Mouse (Mus musculus) neural tube, embryonic 12.5 days (tissue): Measurements from ENCODE around the gene 2310022A10Rik. TPM values are rescaled to one million over a fixed set of nuclear protein-coding genes. Genes with fewer than 3 reads are reported as not detected.

Source experiments
- ATAC-seq: fragments of 200-750 bp; cut with Nextera tagmentation; 2 replicates; pipeline ENCODE4 v1.8.0; 2017; ENCODE audit warnings: low read depth, mild to moderate bottlenecking, moderate TSS enrichment, moderate library complexity; ENCODE audit not compliant: low FRiP score
- H3K27ac ChIP-seq: fragments of 300-500 bp; sonication (generic); 2 replicates; pipeline ENCODE4 v1.5.1; 2016
- H3K27me3 ChIP-seq: fragments of 300-500 bp; sonication (generic); replicated peaks from 2 replicates; pipeline ENCODE4 v1.6.1; 2016; ENCODE audit warnings: mild to moderate bottlenecking
- H3K36me3 ChIP-seq: fragments of 300-500 bp; sonication (generic); 2 replicates; pipeline ENCODE4 v1.6.1; 2016; ENCODE audit warnings: mild to moderate bottlenecking
- H3K4me1 ChIP-seq: fragments of 300-500 bp; sonication (generic); 2 replicates; pipeline ENCODE4 v1.6.1; 2016
- H3K4me2 ChIP-seq: fragments of 300-500 bp; sonication (generic); replicated peaks from 2 replicates; pipeline ENCODE4 v1.6.1; 2016; ENCODE audit warnings: mild to moderate bottlenecking
- H3K4me3 ChIP-seq: fragments of 300-500 bp; sonication (generic); 2 replicates; pipeline ENCODE4 v1.5.1; 2016
- H3K9ac ChIP-seq: fragments of 300-500 bp; sonication (generic); 2 replicates; pipeline ENCODE4 v1.6.1; 2016; ENCODE audit warnings: mild to moderate bottlenecking
- H3K9me3 ChIP-seq: fragments of 300-500 bp; sonication (generic); 2 replicates; pipeline ENCODE4 v1.6.1; 2016; ENCODE audit warnings: mild to moderate bottlenecking
- WGBS: fragments of 180-500 bp; shearing (Covaris S2); methylation state at CpG from one replicate; pipeline ENCODE4 v1.1.7; 2016; 5-methylcytosine and 5-hydroxymethylcytosine counted together
- polyA plus RNA-seq: library from polyadenylated mRNA; unstranded; fragments of >200 nt; fragmentation: Nextera tagmentation; extraction: Ambion mirVana; gene quantifications from 2 replicates; pipeline ENCODE4 v1.2.1, GENCODE M21; 2016

The 2310022A10Rik gene
- polyA plus RNA-seq, 1 experiment from 2014 or later: 36.0 TPM

GRCm38 (mm10) chr7:27577589-27577988, 24.6 kb downstream of the 2310022A10Rik start:
- Histone ChIP-seq H3K36me3 (peaks cover 84% of the 10 kb centered on the region), H3K4me1 (no peaks in the 10 kb centered on the region), H3K4me3 (no peak overlapping the region), H3K9ac (no peak overlapping the region), H3K27me3 (no peaks in the 10 kb centered on the region), H3K27ac (no peak overlapping the region), H3K4me2 (no peak overlapping the region), H3K9me3 (no peaks in the 10 kb centered on the region)
- ATAC-seq: no peak
- 96% methylated on average over 6 of the region's 6 CpGs for WGBS

- Histone ChIP-seq H3K27ac (no peak overlapping the region), H3K9ac (no peak overlapping the region), H3K4me2 (no peak overlapping the region), H3K36me3 (peaks cover 90% of the 10 kb centered on the region), H3K4me1 (no peaks in the 10 kb centered on the region), H3K4me3 (no peak overlapping the region), H3K9me3 (no peaks in the 10 kb centered on the region), H3K27me3 (no peaks in the 10 kb centered on the region)
- ATAC-seq: no peak
- 89% methylated on average over 7 of the region's 7 CpGs for WGBS
These were observed 25.4 kb downstream of the 2310022A10Rik start for GRCm38 (mm10) chr7:27578465-27578864.

- H3K27me3 ChIP-seq: no peaks in the 10 kb centered on the region
- no peak overlapping the region for H3K27ac ChIP-seq
These were observed 27.5 kb downstream of the 2310022A10Rik start for GRCm38 (mm10) chr7:27580380-27581174.

DNA sequence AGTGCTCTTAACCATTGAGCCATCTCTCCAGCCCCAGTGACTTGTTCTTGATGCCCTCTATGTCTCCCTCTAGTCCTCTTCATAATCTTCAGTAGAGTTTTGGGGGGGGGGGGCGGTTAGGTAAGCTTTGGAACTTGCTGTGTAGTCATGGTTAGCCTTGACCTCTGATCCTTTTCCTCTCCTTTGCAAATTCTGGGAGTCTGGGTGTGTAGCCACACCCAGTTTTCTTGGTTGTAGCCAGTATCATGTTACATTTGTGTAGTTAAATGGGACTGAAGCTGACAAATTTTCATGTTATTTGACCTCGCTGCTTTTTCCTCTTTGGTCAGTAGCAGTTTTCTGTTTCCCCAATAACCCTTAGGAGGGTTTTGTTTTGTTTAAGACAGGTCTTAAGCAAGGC, 33.8 kb downstream of the 2310022A10Rik start:
- H3K27me3 ChIP-seq: no peaks in the 10 kb centered on the region
- peaks cover 18% of the 10 kb centered on the region for H3K36me3 ChIP-seq
- H3K4me1 ChIP-seq: no peaks in the 10 kb centered on the region
- no peak overlapping the region for H3K9ac ChIP-seq
- no peaks in the 10 kb centered on the region for H3K9me3 ChIP-seq
- 81% methylated on average over 2 of the region's 2 CpGs for WGBS
- no peak overlapping the region for H3K27ac ChIP-seq
- no peak overlapping the region for H3K4me2 ChIP-seq
- no peak for ATAC-seq
- H3K4me3 ChIP-seq: no peak overlapping the region

More at GRCm38 (mm10) chr7:27580380-27581174, 27.5 kb downstream of the 2310022A10Rik start:
- no peak overlapping the region for H3K4me2 ChIP-seq
- H3K4me1 ChIP-seq: no peaks in the 10 kb centered on the region
- H3K9me3 ChIP-seq: no peaks in the 10 kb centered on the region
- no peak overlapping the region for H3K9ac ChIP-seq
- no peak for ATAC-seq
- H3K4me3 ChIP-seq: no peak overlapping the region
- WGBS: 93% methylated on average over 14 of the region's 14 CpGs
- peaks cover 74% of the 10 kb centered on the region for H3K36me3 ChIP-seq

DNA sequence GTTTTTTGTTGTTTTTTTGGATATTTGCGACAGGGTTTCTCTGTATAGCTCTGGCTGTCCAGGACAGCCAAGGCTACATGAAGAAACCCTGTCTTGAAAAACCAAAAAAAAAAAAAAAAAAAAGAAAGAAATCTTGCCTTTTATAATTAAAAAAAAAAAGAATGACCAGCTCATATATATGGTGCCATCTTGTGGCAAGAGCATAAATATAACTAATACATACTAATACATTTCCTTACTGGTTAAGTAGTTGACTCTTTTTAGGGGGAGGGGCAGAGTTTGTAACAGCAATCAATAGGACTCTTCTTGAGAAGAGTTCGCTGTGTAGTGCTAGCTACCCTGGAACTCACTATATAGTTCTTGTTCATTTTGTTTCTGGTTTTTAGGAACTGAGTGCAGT, 34.7 kb downstream of the 2310022A10Rik start:
- H3K9me3 ChIP-seq: no peaks in the 10 kb centered on the region
- H3K27ac ChIP-seq: no peak overlapping the region
- no peak overlapping the region for H3K4me3 ChIP-seq
- peaks cover 10% of the 10 kb centered on the region; the same call in 1 of the 2 replicates for H3K36me3 ChIP-seq
- H3K4me2 ChIP-seq: no peak overlapping the region
- H3K4me1 ChIP-seq: peaks cover 3% of the 10 kb centered on the region
- H3K9ac ChIP-seq: no peak overlapping the region
- no peak for ATAC-seq
- WGBS: 91% methylated on average over 2 of the region's 2 CpGs
- H3K27me3 ChIP-seq: no peaks in the 10 kb centered on the region

DNA sequence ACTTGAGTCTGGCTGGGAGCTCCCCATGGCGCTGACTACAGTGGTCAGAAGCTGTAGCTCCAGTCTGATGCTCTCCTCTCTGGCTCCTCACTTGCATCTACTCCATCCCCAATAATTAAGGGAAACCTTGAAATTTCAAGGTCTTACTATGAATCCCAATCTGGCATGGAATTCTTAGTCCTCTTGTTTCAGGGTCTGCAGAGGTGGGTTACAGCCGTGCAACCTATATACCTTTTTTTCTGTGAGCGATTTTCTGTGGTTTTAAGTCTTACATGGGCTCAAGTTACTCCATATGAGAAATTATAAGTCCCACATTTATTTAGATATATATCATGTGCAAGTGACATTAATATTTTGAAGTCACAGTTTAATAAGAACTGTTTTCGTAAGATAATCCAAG, 37.1 kb downstream of the 2310022A10Rik start:
- no peak for ATAC-seq
- peaks cover 14% of the 10 kb centered on the region for H3K4me1 ChIP-seq
- no peak overlapping the region for H3K4me2 ChIP-seq
- no peaks in the 10 kb centered on the region; the same call in 1 of the 2 replicates for H3K36me3 ChIP-seq
- H3K4me3 ChIP-seq: no peak overlapping the region
- WGBS: 95% methylated on average over 4 of the region's 4 CpGs
- H3K27ac ChIP-seq: no peak overlapping the region
- no peak overlapping the region for H3K9ac ChIP-seq
- H3K9me3 ChIP-seq: no peaks in the 10 kb centered on the region
- no peaks in the 10 kb centered on the region for H3K27me3 ChIP-seq

DNA sequence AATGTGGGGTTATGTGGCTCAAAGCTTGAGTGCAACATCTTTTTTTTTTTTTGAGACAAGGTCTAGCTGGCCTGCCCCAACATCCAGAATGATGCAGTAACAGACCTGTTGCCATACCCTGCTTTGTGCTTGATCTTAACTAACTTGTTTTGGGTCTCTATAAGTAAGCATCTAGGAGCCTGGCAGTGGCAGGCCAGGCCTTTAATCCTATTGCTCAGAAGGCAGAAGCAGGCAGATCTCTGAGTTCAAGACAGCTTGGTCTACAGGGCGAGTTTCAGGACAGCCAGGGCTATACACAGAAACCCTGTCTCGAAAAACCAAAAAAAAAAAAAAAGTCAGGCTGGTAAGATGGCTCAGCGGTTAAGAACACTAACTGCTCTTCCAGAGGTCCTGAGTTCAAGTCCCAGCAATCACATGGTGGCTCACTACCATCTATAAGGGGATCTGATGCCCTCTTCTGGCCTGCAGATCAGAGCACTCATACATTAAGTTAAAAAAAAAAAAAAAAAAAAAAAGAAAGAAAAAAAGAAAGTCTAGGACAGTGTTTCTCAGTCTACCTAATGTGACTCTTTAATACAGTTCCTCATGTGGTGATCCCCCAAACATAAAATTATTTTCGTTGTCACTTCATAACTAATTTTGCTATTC, 37.7 kb downstream of the 2310022A10Rik start:
- Histone ChIP-seq H3K4me1 (peaks cover 16% of the 10 kb centered on the region), H3K27me3 (no peaks in the 10 kb centered on the region), H3K36me3 (no peaks in the 10 kb centered on the region), H3K4me3 (peak overlapping the region; percentile 65; the same call in 1 of the 2 replicates), H3K27ac (no peak overlapping the region), H3K4me2 (peak overlapping the region; percentile 77), H3K9me3 (no peaks in the 10 kb centered on the region), H3K9ac (no peak overlapping the region)
- 62% methylated on average over 4 of the region's 4 CpGs for WGBS
- ATAC-seq: no peak

- Histone ChIP-seq H3K9me3 (no peaks in the 10 kb centered on the region), H3K4me3 (peak within 1 kb of the TSS; percentile 65), H3K27ac (peak within 1 kb of the TSS; percentile 93), H3K9ac (peak within 1 kb of the TSS; percentile 86), H3K27me3 (no peaks in the 10 kb centered on the region), H3K4me2 (peak within 1 kb of the TSS; percentile 77), H3K36me3 (no peaks in the 10 kb centered on the region), H3K4me1 (peaks cover 21% of the 10 kb centered on the region)
- peak; percentile 94 for ATAC-seq
- under 1% methylated on average over 69 of the region's 71 CpGs for WGBS
These were observed 38.5 kb downstream of the 2310022A10Rik start, which contains the start of gene Akt2 for GRCm38 (mm10) chr7:27591266-27592216. TSS of gene Akt2 (plus strand) at chr7:27591552.

- ATAC-seq: peak; percentile 84
- H3K36me3 ChIP-seq: no peaks in the 10 kb centered on the region
- 4% methylated on average over 17 of the region's 17 CpGs for WGBS
- peak overlapping the region; percentile 93 for H3K27ac ChIP-seq
- no peaks in the 10 kb centered on the region for H3K27me3 ChIP-seq
- H3K9me3 ChIP-seq: no peaks in the 10 kb centered on the region
- peak overlapping the region; percentile 86 for H3K9ac ChIP-seq
- peaks cover 26% of the 10 kb centered on the region for H3K4me1 ChIP-seq
- H3K4me3 ChIP-seq: peak overlapping the region; percentile 65
- H3K4me2 ChIP-seq: peak overlapping the region; percentile 77
These were observed 39.3 kb downstream of the 2310022A10Rik start for GRCm38 (mm10) chr7:27592217-27592929.

DNA sequence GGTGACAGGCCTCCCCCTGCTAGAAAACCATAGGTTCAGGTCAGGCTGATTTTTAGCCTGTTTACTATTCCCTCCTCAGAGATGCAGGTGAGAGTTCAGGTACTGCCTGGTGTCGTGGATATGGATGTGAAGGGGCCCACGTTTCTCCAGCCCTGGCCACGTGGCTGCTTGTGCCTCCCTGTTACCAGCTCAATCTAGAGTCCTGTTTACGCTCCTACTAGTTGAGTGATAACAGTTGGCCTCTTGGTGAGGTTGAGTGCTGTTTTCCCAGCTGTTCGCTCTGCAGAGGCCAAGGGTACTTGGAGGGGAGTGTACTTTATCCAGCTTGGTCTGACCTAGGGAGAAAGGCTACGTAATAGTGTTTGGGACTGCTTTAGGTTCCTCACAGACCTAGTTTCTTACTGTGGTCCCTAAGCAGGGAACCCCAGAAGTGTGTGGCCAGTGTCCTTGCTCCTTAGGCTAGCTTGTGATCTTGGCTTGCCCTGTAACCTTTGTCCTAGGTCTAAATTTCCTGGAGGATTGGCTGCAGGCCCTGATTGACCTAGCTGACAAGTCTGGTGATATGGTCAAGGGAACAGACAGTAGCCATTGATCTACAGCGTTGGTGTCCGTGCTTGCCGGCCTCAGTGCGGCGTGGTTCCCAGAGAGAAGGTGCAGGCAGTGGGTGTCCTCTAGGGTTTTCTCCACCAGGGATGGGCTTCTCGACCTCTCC, 40.1 kb downstream of the 2310022A10Rik start:
- Histone ChIP-seq H3K4me2 (peak overlapping the region; percentile 77), H3K9me3 (no peaks in the 10 kb centered on the region), H3K9ac (peak overlapping the region; percentile 86), H3K27ac (peak overlapping the region; percentile 93; the same call in 1 of the 2 replicates), H3K4me1 (peaks cover 26% of the 10 kb centered on the region), H3K36me3 (no peaks in the 10 kb centered on the region), H3K4me3 (peak overlapping the region; percentile 65), H3K27me3 (no peaks in the 10 kb centered on the region)
- no peak for ATAC-seq
- 60% methylated on average over 12 of the region's 12 CpGs for WGBS
